Mouse (Mus musculus) adrenal gland, adult 18-20 months (tissue): ENCODE measurements around the gene Gid8. TPM values are rescaled to one million over a fixed set of nuclear protein-coding genes. Genes with fewer than 3 reads are reported as not detected.

ENCODE experiments used
- DNase-seq, 2 experiments: peaks; one replicate each; pipeline ENCODE4 v3.0.0; 2021 to 2022; ENCODE audit warnings: low spot score in 2 of 2
- total RNA-seq, 2 experiments: library from RNA; stranded (reverse); gene quantifications; 1 replicate in 1 of 2; 2 replicates in 1 of 2; pipeline ENCODE4 v1.2.3; 2021

The Gid8 gene
- total RNA-seq, 2 experiments from 2014 or later, result 50.0 to 60.2 TPM

- DNase-seq, result peak; percentile 83 to 92
Observed at GRCm38 (mm10) chr2:180745248-180745927, 35.5 kb downstream of the Gid8 start.

GRCm38 (mm10) chr2:180746569-180747192 is 36.8 kb downstream of the Gid8 start:
- no peak for DNase-seq

DNA sequence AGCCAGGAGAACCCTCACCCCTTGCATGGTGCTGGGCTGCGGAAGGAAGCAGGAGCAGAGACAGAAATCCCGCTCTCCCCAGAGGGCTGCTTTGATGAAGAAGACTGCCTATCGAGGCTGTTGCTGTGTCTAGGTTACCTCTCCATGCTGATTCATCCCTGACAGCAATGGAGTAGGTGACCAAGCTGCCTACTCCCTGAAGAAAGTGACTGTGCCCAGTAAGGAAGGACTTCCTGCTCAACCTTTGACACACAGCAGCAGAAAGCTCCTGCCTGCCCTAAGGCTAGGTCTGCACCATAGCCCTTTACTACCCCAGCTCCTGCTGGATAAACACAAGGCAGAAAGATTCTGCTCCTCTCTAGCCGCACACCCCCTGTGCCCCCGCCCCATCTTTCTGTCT is 39.0 kb downstream of the Gid8 start:
- DNase-seq, result no peak

DNA sequence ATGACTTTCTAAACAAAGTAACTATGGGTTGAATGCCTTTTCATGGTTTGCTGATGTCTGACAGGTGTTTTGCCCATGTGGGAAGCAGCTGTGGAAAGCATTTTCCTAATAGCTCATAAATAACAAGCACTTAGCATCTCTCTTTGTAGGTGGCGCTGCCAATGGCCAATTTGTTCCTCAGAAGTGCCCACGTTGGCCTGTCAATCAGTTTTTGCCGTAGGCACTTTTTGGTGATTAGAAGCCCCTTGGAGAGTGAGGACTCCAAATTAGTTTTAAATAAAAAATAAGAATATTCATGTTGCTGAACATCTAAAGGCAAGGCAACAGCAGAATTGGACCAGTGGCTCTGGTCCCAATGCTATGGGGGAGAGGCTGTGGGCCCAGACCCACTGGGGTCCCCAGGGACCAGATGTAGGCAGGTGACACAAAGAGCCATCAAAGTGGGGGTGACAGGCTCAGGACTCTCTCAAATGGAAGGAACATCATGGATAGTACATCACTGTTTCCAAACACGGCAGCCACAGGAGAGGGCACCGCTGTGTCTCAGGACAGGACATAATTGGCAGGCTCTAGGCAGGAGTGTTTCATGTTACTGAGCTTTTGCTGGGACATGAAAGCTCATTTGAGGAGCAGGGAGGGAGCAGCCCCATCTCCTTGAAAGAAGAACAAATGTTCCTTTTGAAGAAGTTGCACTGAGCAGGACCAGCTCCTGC is 45.2 kb downstream of the Gid8 start:
- no peak for DNase-seq

DNA sequence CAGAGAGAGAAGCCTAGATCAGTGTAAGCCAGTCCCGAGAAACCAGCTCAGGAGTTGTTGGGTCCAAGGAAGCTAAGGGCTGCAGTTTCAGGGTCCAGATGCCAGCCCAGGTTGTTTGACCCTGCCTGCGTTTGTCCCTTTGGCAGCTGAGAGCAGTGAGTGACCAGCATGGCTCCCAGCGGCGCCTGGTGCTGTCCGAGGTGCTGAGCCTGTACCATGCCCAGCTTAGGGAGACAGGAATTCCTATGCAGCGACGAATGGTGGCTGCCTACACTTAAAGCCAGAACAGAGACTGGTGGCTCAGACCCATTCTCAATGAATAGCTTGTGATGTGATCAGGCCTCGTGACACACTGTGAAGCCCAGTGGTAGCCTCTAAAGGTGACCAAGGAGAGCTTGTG is 46.0 kb downstream of the Gid8 start:
- DNase-seq, result peak; percentile 43 to 49

DNA sequence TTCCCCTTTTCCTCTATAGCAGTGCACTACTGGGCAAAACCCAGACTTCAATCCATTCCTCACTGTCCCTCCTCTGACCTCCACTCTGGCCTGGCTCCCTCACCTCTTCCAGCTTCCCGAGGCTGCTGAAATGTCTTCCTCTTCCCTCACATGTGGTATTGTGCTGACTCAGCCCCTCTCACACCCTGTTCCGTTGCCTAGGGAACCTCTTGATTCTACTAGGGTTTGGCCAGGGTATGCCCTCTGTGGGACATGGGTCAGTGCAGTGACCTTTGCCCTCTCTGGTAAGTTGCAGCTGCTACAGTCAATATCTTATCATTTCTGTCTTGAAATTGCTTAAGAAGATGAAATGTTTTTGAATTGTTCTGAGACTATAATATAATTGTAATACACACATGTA is 46.9 kb downstream of the Gid8 start:
- DNase-seq, result no peak

GRCm38 (mm10) chr2:180758513-180759263 is 48.8 kb downstream of the Gid8 start:
- no peak for DNase-seq

DNA sequence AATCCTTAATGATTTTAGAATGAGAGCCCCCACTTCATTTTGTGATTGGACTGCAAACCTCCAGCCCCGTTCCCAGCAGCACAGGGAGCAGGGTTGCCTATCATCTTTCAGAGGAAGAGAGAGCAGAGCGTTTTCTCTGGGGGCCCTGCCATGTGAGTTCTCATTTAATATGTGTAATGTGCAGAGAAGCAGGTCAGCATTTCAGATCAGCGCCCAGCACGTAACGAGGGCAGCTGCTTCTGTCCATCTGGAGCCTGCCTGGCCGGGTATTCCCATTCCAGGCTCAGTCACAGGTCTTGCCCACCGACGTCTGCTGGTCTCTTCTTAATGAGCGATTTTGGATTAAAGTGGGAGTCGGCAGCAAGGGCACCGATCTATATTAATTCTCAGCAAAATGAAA is 55.1 kb downstream of the Gid8 start:
- DNase-seq, result no peak

- DNase-seq, result no peak
Observed at GRCm38 (mm10) chr2:180765713-180766112, 55.8 kb downstream of the Gid8 start.

Other genes with a start within 250 kb of the Gid8 start
- not detected for gene Ntsr1, start 210.1 kb upstream of the Gid8 start, total RNA-seq
- 10 to 100 TPM; 14.5 to 17.2 TPM for gene Mrgbp, start 128.8 kb upstream of the Gid8 start, total RNA-seq
- gene Ogfr, start 120.9 kb upstream of the Gid8 start, total RNA-seq, result 10 to 100 TPM; 36.6 to 46.6 TPM
- under 1 TPM; 0.17 to 0.38 TPM for gene Col9a3, start 112.3 kb upstream of the Gid8 start, total RNA-seq
- gene Tcfl5, start 67.4 kb upstream of the Gid8 start, total RNA-seq, result not detected
- gene Dido1, start 118 bp upstream of the Gid8 start, total RNA-seq, result 10 to 100 TPM; 36.7 to 38.3 TPM
- 1 to 10 TPM; 1.5 TPM for gene Slc17a9, start 15.1 kb downstream of the Gid8 start, total RNA-seq
- not detected for gene Bhlhe23, start 66.8 kb downstream of the Gid8 start, total RNA-seq
- gene Ythdf1, start 210.8 kb downstream of the Gid8 start, total RNA-seq, result 10 to 100 TPM; 48.5 to 51.9 TPM
- not detected for gene Birc7, start 218.9 kb downstream of the Gid8 start, total RNA-seq
- gene Nkain4, start 244.6 kb downstream of the Gid8 start, total RNA-seq, result 10 to 100 TPM in 1 of 2 experiments, 1 to 10 TPM in 1; 6.8 to 11.8 TPM